10 mouse cellular contexts compared by ENCODE assay signal in genomic region chr9:65225795-65226194, GRCm38 (mm10). TPM values are rescaled to one million over a fixed set of nuclear protein-coding genes. Genes with fewer than 3 reads are reported as not detected.
DNase-seq lines count a peak whose midpoint lies in the region; ATAC-seq and TF ChIP-seq lines count a peak whose summit lies in the region.
"Had no signal": no experiment of that assay in that cellular context is flagged by ENCODE, and none has a peak within 500 bp of the region (broad histone marks: within the 10 kb centered on the region; RNA-seq: fewer than 3 reads in every experiment).

No protein-coding gene starts in this region.

- ATAC-seq in forebrain, embryonic 14.5 days: no peak
- no peak for ATAC-seq in forebrain, embryonic 13.5 days

- no peak overlapping the region for H3K27ac ChIP-seq in forebrain, embryonic 14.5 days (ENCODE audit: low read depth, low read length)
- H3K27ac ChIP-seq in forebrain, embryonic 13.5 days: no peak overlapping the region
- no peak overlapping the region for H3K27ac ChIP-seq in liver, adult 2 months (replicated peaks; ENCODE audit: insufficient read depth, low read depth, low read length)
- H3K27ac ChIP-seq: heart, embryonic 15.5 days; midbrain, embryonic 12.5 days had no signal

- TF ChIP-seq CTCF in liver, adult 2 months (IDR thresholded peaks at IDR 0.05; ENCODE audit: low read depth, low read length): peak; percentile 9; the same call in 1 of the 2 replicates

- H3K9ac ChIP-seq in forebrain, embryonic 14.5 days (ENCODE audit: low read length): no peak overlapping the region
- H3K9ac ChIP-seq in forebrain, embryonic 13.5 days: no peak overlapping the region
- no peak overlapping the region for H3K9ac ChIP-seq in liver, adult 2 months (ENCODE audit: low read depth, low read length)
- H3K9ac ChIP-seq: heart, embryonic 15.5 days; midbrain, embryonic 12.5 days had no signal

- H3K79me2 ChIP-seq in liver, adult 2 months (ENCODE audit: control insufficient read depth, insufficient read depth, low read length): peaks cover 15% of the 10 kb centered on the region; the same call in 1 of the 2 replicates

- no peak overlapping the region for H3K4me2 ChIP-seq in forebrain, embryonic 14.5 days (ENCODE audit: low read length)
- no peak overlapping the region for H3K4me2 ChIP-seq in forebrain, embryonic 13.5 days
- H3K4me2 ChIP-seq: heart, embryonic 15.5 days; midbrain, embryonic 12.5 days had no signal

- no peaks in the 10 kb centered on the region for H3K36me3 ChIP-seq in forebrain, embryonic 14.5 days (ENCODE audit: control insufficient read depth, insufficient read depth, low read length)
- peaks cover 9% of the 10 kb centered on the region for H3K36me3 ChIP-seq in forebrain, embryonic 13.5 days (ENCODE audit: poor library complexity, severe bottlenecking)
- peaks cover 21% of the 10 kb centered on the region for H3K36me3 ChIP-seq in liver, adult 2 months (ENCODE audit: control insufficient read depth, insufficient read depth, low read length)
- H3K36me3 ChIP-seq: midbrain, embryonic 12.5 days had no signal

- H3K27me3 ChIP-seq in forebrain, embryonic 14.5 days (replicated peaks; ENCODE audit: control insufficient read depth, insufficient read depth, low read length): no peaks in the 10 kb centered on the region
- H3K27me3 ChIP-seq in forebrain, embryonic 13.5 days: no peaks in the 10 kb centered on the region
- H3K27me3 ChIP-seq in liver, adult 2 months (ENCODE audit: control insufficient read depth, insufficient read depth, low read length): no peaks in the 10 kb centered on the region
- H3K27me3 ChIP-seq: heart, embryonic 15.5 days; midbrain, embryonic 12.5 days had no signal

- no peak for TF ChIP-seq POLR2A in liver, adult 2 months (IDR thresholded peaks at IDR 0.05; ENCODE audit: extremely low read depth, insufficient read depth, low read length)

- peak; percentile 64 for DNase-seq in forebrain, embryonic 14.5 days (ENCODE audit: low spot score)
- peak; percentile 43 for DNase-seq in liver, adult 2 months (ENCODE audit: extremely low read depth, low read depth, low spot score)
- DNase-seq in liver: no peak
- peak; percentile 42 for DNase-seq in Muller cell, postnatal 12 days (ENCODE audit: inconsistent ontology term)
- peak; percentile 53 to 58 for DNase-seq in kidney, postnatal 4 days
- DNase-seq in thymus, postnatal 36 days: no peak
- no peak for DNase-seq in urinary bladder, postnatal 10 days (ENCODE audit: low spot score)

- H3K4me3 ChIP-seq in forebrain, embryonic 14.5 days (ENCODE audit: low read depth, low read length): no peak overlapping the region
- H3K4me3 ChIP-seq in forebrain, embryonic 13.5 days: no peak overlapping the region
- H3K4me3 ChIP-seq in liver, adult 2 months (ENCODE audit: insufficient read depth, low read depth, low read length): no peak overlapping the region
- H3K4me3 ChIP-seq: heart, embryonic 15.5 days; midbrain, embryonic 12.5 days had no signal

- H3K4me1 ChIP-seq in forebrain, embryonic 14.5 days (ENCODE audit: control insufficient read depth, insufficient read depth, low read length): no peaks in the 10 kb centered on the region
- no peaks in the 10 kb centered on the region for H3K4me1 ChIP-seq in forebrain, embryonic 13.5 days
- H3K4me1 ChIP-seq in liver, adult 2 months (ENCODE audit: control insufficient read depth, insufficient read depth, low read length): peaks cover 8% of the 10 kb centered on the region
- H3K4me1 ChIP-seq: heart, embryonic 15.5 days; midbrain, embryonic 12.5 days had no signal

- H3K9me3 ChIP-seq in forebrain, embryonic 14.5 days (replicated peaks; ENCODE audit: control insufficient read depth, low read length): no peaks in the 10 kb centered on the region
- no peaks in the 10 kb centered on the region for H3K9me3 ChIP-seq in forebrain, embryonic 13.5 days (replicated peaks)
- H3K9me3 ChIP-seq: heart, embryonic 15.5 days; midbrain, embryonic 12.5 days had no signal

- 27% methylated on average over 4 of the region's 4 CpGs for WGBS in forebrain, embryonic 14.5 days
- WGBS in forebrain, embryonic 13.5 days: 30% methylated on average over 4 of the region's 4 CpGs
- 36% methylated on average over 4 of the region's 4 CpGs for WGBS in liver, adult 2 months

RNA-seq across cellular contexts. Expression of gene Parp16, which starts 30.6 kb away (rescaled TPM):
- 4.2 and 4.4 TPM in 2 replicates for polyA plus RNA-seq in forebrain, embryonic 14.5 days (2014; fragmentation: Nextera tagmentation; extraction: Ambion mirVana)
- polyA plus RNA-seq in forebrain, embryonic 13.5 days (2015; fragmentation: Nextera tagmentation; extraction: Ambion mirVana): 5.1 and 6.1 TPM in 2 replicates
- 11.3 and 12.6 TPM in 2 replicates for total RNA-seq in liver, adult 2 months (2014; rRNA removed)
- polyA plus RNA-seq in liver, adult 2 months (2012; rRNA removed): 11.4 and 13.6 TPM in 2 replicates

RNA-seq across cellular contexts. Expression of gene Cilp, which starts 39.2 kb away (rescaled TPM):
- 0.20 and 0.30 TPM in 2 replicates for polyA plus RNA-seq in forebrain, embryonic 14.5 days (2014; fragmentation: Nextera tagmentation; extraction: Ambion mirVana)
- 0.28 and 0.64 TPM in 2 replicates for polyA plus RNA-seq in forebrain, embryonic 13.5 days (2015; fragmentation: Nextera tagmentation; extraction: Ambion mirVana)
- total RNA-seq in liver, adult 2 months (2014; rRNA removed): 0.18 and 0.20 TPM in 2 replicates
- 0.12 and 0.15 TPM in 2 replicates for polyA plus RNA-seq in liver, adult 2 months (2012; rRNA removed)

Comparison
In these comparisons a context has a peak if more than half of its experiments do, and no peak if none do; other contexts are left out.
1. DNase-seq: peak in forebrain, embryonic 14.5 days (single experiment), liver, adult 2 months (single experiment), Muller cell, postnatal 12 days (single experiment) and kidney, postnatal 4 days (2 of 2); none in liver (single experiment), thymus, postnatal 36 days (0 of 2) and urinary bladder, postnatal 10 days (single experiment).